Mouse (Mus musculus): ENCODE data around the gene Mcm7. TPM values are rescaled to one million over a fixed set of nuclear protein-coding genes. Genes with fewer than 3 reads are reported as not detected.
"Not testable (repeated sequence)": the region's sequence is repeated elsewhere in the genome, so short reads cannot be mapped to it uniquely, and the experiment has no call there.

Mcm7 gene
- 10 to 100 TPM; 14.5 to 17.4 TPM for total RNA-seq (2021)

GRCm38 (mm10) chr5:138171695-138172491 lies at the start of gene Mcm7, which contains the start of gene Ap4m1:
Gene Mcm7, minus strand, starts transcription at chr5:138172422.
Gene Ap4m1, plus strand, starts transcription at chr5:138172002.
- peak; percentile 98 for DNase-seq

GRCm38 (mm10) chr5:138219864-138220263 lies 47.6 kb upstream of the Mcm7 start:
- no peak for DNase-seq

GRCm38 (mm10) chr5:138216632-138217031 lies 44.4 kb upstream of the Mcm7 start:
- DNase-seq, result not testable (repeated sequence)

- no peak for DNase-seq
Measured at GRCm38 (mm10) chr5:138207873-138208272, 35.7 kb upstream of the Mcm7 start.

- DNase-seq, result no peak
Measured at GRCm38 (mm10) chr5:138207253-138207652, 35.0 kb upstream of the Mcm7 start.

GRCm38 (mm10) chr5:138202086-138202485 lies 29.9 kb upstream of the Mcm7 start:
- no peak for DNase-seq

- no peak for DNase-seq
Measured at GRCm38 (mm10) chr5:138199576-138199975, 27.4 kb upstream of the Mcm7 start.

GRCm38 (mm10) chr5:138195463-138195862 lies 23.2 kb upstream of the Mcm7 start:
- no peak for DNase-seq

- peak; percentile 27 to 34 for DNase-seq
Measured at GRCm38 (mm10) chr5:138194755-138195345, 22.6 kb upstream of the Mcm7 start.

GRCm38 (mm10) chr5:138193771-138194727 lies 21.8 kb upstream of the Mcm7 start, which contains the start of gene Mblac1:
Gene Mblac1, plus strand, starts transcription at chr5:138194314.
- DNase-seq, result peak; percentile 80 to 83

GRCm38 (mm10) chr5:138187661-138188306 lies 15.6 kb upstream of the Mcm7 start:
- peak; percentile 67 to 76 for DNase-seq

- DNase-seq, result peak; percentile 76 to 80
Measured at GRCm38 (mm10) chr5:138186950-138187638, 14.9 kb upstream of the Mcm7 start, which contains the start of the genes Taf6 and Cnpy4. Gene Taf6, minus strand, starts transcription at chr5:138187451. Gene Cnpy4, plus strand, starts transcription at chr5:138187485.

- DNase-seq, result no peak
Measured at GRCm38 (mm10) chr5:138173217-138173616, 995 bp upstream of the Mcm7 start.

GRCm38 (mm10) chr5:138170936-138171561 lies 1.2 kb downstream of the Mcm7 start:
- DNase-seq, result peak; percentile 94

GRCm38 (mm10) chr5:138165594-138165993 lies 6.6 kb downstream of the Mcm7 start:
- no peak for DNase-seq

- no peak for DNase-seq
Measured at GRCm38 (mm10) chr5:138163610-138164009, 8.6 kb downstream of the Mcm7 start.

GRCm38 (mm10) chr5:138163046-138163445 lies 9.2 kb downstream of the Mcm7 start:
- DNase-seq, result no peak

- DNase-seq, result peak; percentile 95 to 97
Measured at GRCm38 (mm10) chr5:138160842-138161665, 11.2 kb downstream of the Mcm7 start, which contains the start of gene Cops6. Gene Cops6, plus strand, starts transcription at chr5:138161071.

- DNase-seq, result no peak
Measured at GRCm38 (mm10) chr5:138160224-138160762, 11.9 kb downstream of the Mcm7 start.

Measured in layer of hippocampus, postnatal 36 days (tissue).